ENCODE assay signal across 8 mouse cellular contexts in genomic region chr6:52012409-52013244, GRCm38 (mm10). TPM values are rescaled to one million over a fixed set of nuclear protein-coding genes. Genes with fewer than 3 reads are reported as not detected.
DNase-seq lines count a peak whose midpoint lies in the region; ATAC-seq lines count a peak whose summit lies in the region.

Skap2 (minus strand) TSS chr6:52012549.

- DNase-seq in adipocyte (ENCODE audit: low spot score), result peak; percentile 100
- peak; percentile 99 for DNase-seq in embryo, embryonic 10 days (ENCODE audit: low spot score)
- DNase-seq in gastrocnemius, postnatal 14 days, result peak; percentile 98
- DNase-seq in left cerebral cortex, postnatal 10 days (ENCODE audit: extremely low spot score in 1 of 2, low spot score in 2 of 2), result peak; percentile 97 to 99
- DNase-seq in right cerebral cortex, postnatal 25 days, result peak; percentile 97
- DNase-seq in urinary bladder, postnatal 4 days (ENCODE audit: low spot score in 2 of 2), result peak; percentile 99

- intact Hi-C loops in gastrocnemius, postnatal 14 days (cut with DNase I; ENCODE audit: low total_unique reads), result no loop called here
- intact Hi-C loops in left cerebral cortex, postnatal 10 days (cut with DNase I), result no loop called here

- ATAC-seq in inflammation-experienced regulatory T-cells, adult 6 months, result peak; percentile 97
- ATAC-seq in megakaryocyte-erythroid progenitor cell, adult 5-6 weeks (replicated peaks; ENCODE audit: low FRiP score, low TSS enrichment, poor library complexity, severe bottlenecking), result peak; percentile 97

RNA-seq across cellular contexts. Expression of gene Skap2, which starts in this region (rescaled TPM):
- 1 to 10 TPM; 4.6 to 4.8 TPM for total RNA-seq in gastrocnemius, postnatal 14 days (2021)
- polyA plus RNA-seq in inflammation-experienced regulatory T-cells, adult 6 months (2017; shearing (Covaris generic)), result 10 to 100 TPM; 15.9 to 33.0 (median 17.8) TPM
- total RNA-seq in left cerebral cortex, postnatal 10 days (2021), result 1 to 10 TPM; 6.4 to 7.7 TPM
- 18.5 and 30.0 TPM in 2 replicates for total RNA-seq in megakaryocyte-erythroid progenitor cell, adult 5-6 weeks (2014; fragmentation: Nextera tagmentation)
- 44.3 and 66.4 TPM in 2 replicates for total RNA-seq in megakaryocyte-erythroid progenitor cell, adult 5-6 weeks (2017)

Comparison
In these comparisons a context has a peak if more than half of its experiments do, and no peak if none do; other contexts are left out.
1. Peak in every context shown above with its lines: DNase-seq and ATAC-seq.